Mouse (Mus musculus) heart, embryonic 14.5 days (tissue): ENCODE measurements around the gene Olfr820. TPM values are rescaled to one million over a fixed set of nuclear protein-coding genes. Genes with fewer than 3 reads are reported as not detected.
"Not testable (repeated sequence)": the region's sequence is repeated elsewhere in the genome, so short reads cannot be mapped to it uniquely, and the experiment has no call there.

Experiments used
- ATAC-seq: fragments of 200-750 bp; cut with Nextera tagmentation; 2 replicates; pipeline ENCODE4 v1.8.0; 2017; ENCODE audit warnings: low read depth, moderate TSS enrichment; ENCODE audit not compliant: insufficient number of reproducible peaks, insufficient read depth, low FRiP score
- H3K27ac ChIP-seq, 2 experiments: fragments of 200-500 bp in 1 of 2; fragments of 300-500 bp in 1 of 2; sonication (generic) in 1 of 2; replicated peaks in 1 of 2; 2 replicates each; pipeline ENCODE4 v1.5.1; 2012 to 2014; ENCODE audit warnings: low read depth in 2 of 2, low read length in 2 of 2, control low read depth in 1 of 2, mild to moderate bottlenecking in 1 of 2, mixed read lengths in 1 of 2; ENCODE audit not compliant: control insufficient read depth in 1 of 2, insufficient read depth in 1 of 2
- H3K27me3 ChIP-seq: fragments of 300-500 bp; sonication (generic); 2 replicates; pipeline ENCODE4 v1.6.1; 2014; ENCODE audit warnings: mild to moderate bottlenecking, low read length, control low read depth; ENCODE audit not compliant: control insufficient read depth, insufficient read depth
- H3K36me3 ChIP-seq: fragments of 300-500 bp; sonication (generic); 2 replicates; pipeline ENCODE4 v1.6.1; 2014; ENCODE audit warnings: mild to moderate bottlenecking, control low read depth, low read length, mixed read lengths; ENCODE audit not compliant: control insufficient read depth, insufficient read depth
- H3K4me1 ChIP-seq, 2 experiments: fragments of 200-500 bp in 1 of 2; fragments of 300-500 bp in 1 of 2; sonication (generic) in 1 of 2; 2 replicates each; pipeline ENCODE4 v1.6.1; 2012 to 2014; ENCODE audit warnings: low read length in 2 of 2, control low read depth in 1 of 2, mixed read lengths in 1 of 2; ENCODE audit not compliant: control insufficient read depth in 2 of 2, insufficient read depth in 2 of 2
- H3K4me2 ChIP-seq: fragments of 300-500 bp; sonication (generic); 2 replicates; pipeline ENCODE4 v1.6.1; 2014; ENCODE audit warnings: mild to moderate bottlenecking, low read length
- H3K4me3 ChIP-seq, 2 experiments: fragments of 200-500 bp in 1 of 2; fragments of 300-500 bp in 1 of 2; sonication (generic) in 1 of 2; 2 replicates each; pipeline ENCODE4 v1.5.1; 2012 to 2014; ENCODE audit warnings: low read length in 2 of 2, mild to moderate bottlenecking in 2 of 2, control low read depth in 1 of 2, low read depth in 1 of 2, moderate library complexity in 1 of 2; ENCODE audit not compliant: control insufficient read depth in 1 of 2, insufficient read depth in 1 of 2
- H3K9ac ChIP-seq: fragments of 300-500 bp; sonication (generic); 2 replicates; pipeline ENCODE4 v1.6.1; 2014; ENCODE audit warnings: mild to moderate bottlenecking, low read length
- H3K9me3 ChIP-seq: fragments of 300-500 bp; sonication (generic); 2 replicates; pipeline ENCODE4 v1.6.1; 2016; ENCODE audit warnings: low read length, control low read depth; ENCODE audit not compliant: control insufficient read depth
- WGBS: fragments of 180-500 bp; shearing (Covaris S2); extraction: QIAGEN DNeasy Blood & Tissue Kit; methylation state at CpG from one replicate; pipeline ENCODE4 v1.1.7; 2014; 5-methylcytosine and 5-hydroxymethylcytosine counted together
- polyA plus RNA-seq: library from polyadenylated mRNA; unstranded; fragments of >200 nt; fragmentation: Nextera tagmentation; extraction: Ambion mirVana; gene quantifications from 2 replicates; pipeline ENCODE4 v1.2.1, GENCODE M21; 2014

The Olfr820 gene
- polyA plus RNA-seq, 1 experiment from 2014 or later: not detected

- H3K27ac ChIP-seq, H3K36me3 ChIP-seq, H3K4me1 ChIP-seq, H3K9me3 ChIP-seq, H3K4me3 ChIP-seq, ATAC-seq, H3K9ac ChIP-seq, H3K4me2 ChIP-seq, H3K27me3 ChIP-seq: not testable (repeated sequence)
- WGBS: 73% methylated on average over 4 of the region's 4 CpGs
Measured at GRCm38 (mm10) chr10:130005366-130005765, 7.1 kb upstream of the Olfr820 start.

GRCm38 (mm10) chr10:130030048-130030447, 17.6 kb downstream of the Olfr820 start, which contains the start of gene Olfr821:
Gene Olfr821, plus strand, starts transcription at chr10:130030348.
- ATAC-seq: no peak
- H3K9me3 ChIP-seq: no peaks in the 10 kb centered on the region
- H3K4me1 ChIP-seq: no peaks in the 10 kb centered on the region
- no peak within 1 kb of the TSS for H3K4me2 ChIP-seq
- H3K4me3 ChIP-seq: no peak within 1 kb of the TSS
- no peak within 1 kb of the TSS for H3K9ac ChIP-seq
- no peaks in the 10 kb centered on the region for H3K27me3 ChIP-seq
- H3K27ac ChIP-seq: no peak within 1 kb of the TSS
- no peaks in the 10 kb centered on the region for H3K36me3 ChIP-seq

GRCm38 (mm10) chr10:130037096-130037495, 24.7 kb downstream of the Olfr820 start:
- Histone ChIP-seq H3K36me3 (no peaks in the 10 kb centered on the region), H3K27me3 (no peaks in the 10 kb centered on the region), H3K4me3 (no peak overlapping the region), H3K9me3 (no peaks in the 10 kb centered on the region), H3K4me1 (no peaks in the 10 kb centered on the region), H3K9ac (no peak overlapping the region), H3K27ac (no peak overlapping the region), H3K4me2 (no peak overlapping the region)
- 59% methylated on average over 6 of the region's 6 CpGs for WGBS
- no peak for ATAC-seq

Other genes starting within 250 kb of the Olfr820 start
- gene Olfr808, start 247.1 kb upstream of the Olfr820 start, polyA plus RNA-seq: not detected in 2 replicates
- gene Olfr809, start 238.0 kb upstream of the Olfr820 start, polyA plus RNA-seq: not detected in 2 replicates
- gene Olfr810, start 217.7 kb upstream of the Olfr820 start, polyA plus RNA-seq: not detected in 2 replicates
- not detected in 2 replicates for gene Olfr811, start 208.2 kb upstream of the Olfr820 start, polyA plus RNA-seq
- not detected in 2 replicates for gene Olfr812, start 166.5 kb upstream of the Olfr820 start, polyA plus RNA-seq
- gene Olfr813, start 157.3 kb upstream of the Olfr820 start, polyA plus RNA-seq: not detected in 2 replicates
- gene Olfr814, start 132.8 kb upstream of the Olfr820 start, polyA plus RNA-seq: not detected in 2 replicates
- gene Olfr815, start 106.8 kb upstream of the Olfr820 start, polyA plus RNA-seq: not detected in 2 replicates
- not detected in 2 replicates for gene Olfr816, start 97.0 kb upstream of the Olfr820 start, polyA plus RNA-seq
- gene Olfr818, start 63.5 kb upstream of the Olfr820 start, polyA plus RNA-seq: not detected in 2 replicates
- not detected in 2 replicates for gene Olfr819, start 45.4 kb upstream of the Olfr820 start, polyA plus RNA-seq
- gene Olfr247, start 36.5 kb upstream of the Olfr820 start, polyA plus RNA-seq: not detected in 2 replicates
- gene Gm10310, start 27.6 kb upstream of the Olfr820 start, polyA plus RNA-seq: not detected in 2 replicates
- not detected in 2 replicates for gene Olfr821, start 17.7 kb downstream of the Olfr820 start, polyA plus RNA-seq
- gene Olfr822, start 58.6 kb downstream of the Olfr820 start, polyA plus RNA-seq: not detected in 2 replicates
- gene Olfr823, start 102.8 kb downstream of the Olfr820 start, polyA plus RNA-seq: not detected in 2 replicates
- gene Olfr824, start 117.4 kb downstream of the Olfr820 start, polyA plus RNA-seq: not detected in 2 replicates
- not detected in 2 replicates for gene Olfr825, start 154.1 kb downstream of the Olfr820 start, polyA plus RNA-seq
- gene Olfr826, start 171.6 kb downstream of the Olfr820 start, polyA plus RNA-seq: not detected in 2 replicates
- not detected in 2 replicates for gene Olfr827, start 201.8 kb downstream of the Olfr820 start, polyA plus RNA-seq